Mouse (Mus musculus) midbrain, embryonic 10.5 days (tissue): Measurements from ENCODE around the gene Klf11. TPM values are rescaled to one million over a fixed set of nuclear protein-coding genes. Genes with fewer than 3 reads are reported as not detected.

Experiments
- DNase-seq: peaks from one replicate; pipeline ENCODE4 v3.0.0-alpha.2; 2017; ENCODE audit warnings: low spot score
- H3K27ac ChIP-seq: fragments of 300-500 bp; sonication (generic); replicated peaks from 2 replicates; pipeline ENCODE4 v1.5.1; 2016; ENCODE audit warnings: mild to moderate bottlenecking
- H3K27me3 ChIP-seq: fragments of 300-500 bp; sonication (generic); 2 replicates; pipeline ENCODE4 v1.6.1; 2016; ENCODE audit warnings: low read depth, mild to moderate bottlenecking; ENCODE audit not compliant: poor library complexity, severe bottlenecking
- H3K36me3 ChIP-seq: fragments of 300-500 bp; sonication (generic); 2 replicates; pipeline ENCODE4 v1.6.1; 2016; ENCODE audit warnings: mild to moderate bottlenecking, moderate library complexity
- H3K4me1 ChIP-seq: fragments of 300-500 bp; sonication (generic); 2 replicates; pipeline ENCODE4 v1.6.1; 2016
- H3K4me3 ChIP-seq: fragments of 300-500 bp; sonication (generic); 2 replicates; pipeline ENCODE4 v1.5.1; 2016; ENCODE audit warnings: mild to moderate bottlenecking, moderate library complexity
- H3K9me3 ChIP-seq: fragments of 300-500 bp; sonication (generic); replicated peaks from 2 replicates; pipeline ENCODE4 v1.6.1; 2016; ENCODE audit warnings: mild to moderate bottlenecking
- WGBS: fragments of 180-500 bp; shearing (Covaris S2); methylation state at CpG from one replicate; pipeline ENCODE4 v1.1.7; 2016; 5-methylcytosine and 5-hydroxymethylcytosine counted together
- polyA plus RNA-seq: library from polyadenylated mRNA; unstranded; fragments of >200 nt; fragmentation: Nextera tagmentation; extraction: Ambion mirVana; gene quantifications from 2 replicates; pipeline ENCODE4 v1.2.1, GENCODE M21; 2016

The Klf11 gene
- polyA plus RNA-seq, 1 experiment from 2014 or later: 13.6 TPM

DNA sequence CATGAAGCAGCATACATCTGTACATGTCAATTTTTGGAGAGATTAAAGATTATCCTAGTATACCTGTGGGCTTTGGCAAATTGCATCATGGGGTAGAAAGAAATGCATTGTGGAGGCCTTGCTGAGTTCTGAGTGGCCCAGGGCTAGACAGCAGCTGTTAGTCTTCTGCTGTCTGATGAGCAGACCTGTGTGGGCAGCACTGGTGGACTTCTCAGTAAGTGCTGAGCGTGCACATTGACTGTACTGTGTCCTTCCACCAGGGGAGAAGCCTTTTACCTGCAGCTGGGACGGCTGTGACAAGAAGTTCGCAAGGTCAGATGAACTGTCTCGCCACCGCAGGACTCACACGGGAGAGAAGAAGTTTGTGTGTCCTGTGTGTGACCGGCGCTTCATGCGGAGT, 8.8 kb downstream of the Klf11 start:
- H3K27me3 ChIP-seq: no peaks in the 10 kb centered on the region
- peaks cover 78% of the 10 kb centered on the region for H3K36me3 ChIP-seq
- DNase-seq: no peak
- H3K4me3 ChIP-seq: no peak overlapping the region
- WGBS: 95% methylated on average over 9 of the region's 9 CpGs
- no peaks in the 10 kb centered on the region for H3K9me3 ChIP-seq
- H3K27ac ChIP-seq: no peak overlapping the region
- H3K4me1 ChIP-seq: peaks cover 26% of the 10 kb centered on the region

GRCm38 (mm10) chr12:24661100-24661499, 10.0 kb downstream of the Klf11 start:
- peaks cover 66% of the 10 kb centered on the region for H3K36me3 ChIP-seq
- 88% methylated on average over 4 of the region's 4 CpGs for WGBS
- H3K4me1 ChIP-seq: peaks cover 16% of the 10 kb centered on the region
- H3K27me3 ChIP-seq: no peaks in the 10 kb centered on the region
- H3K27ac ChIP-seq: no peak overlapping the region
- DNase-seq: no peak
- no peak overlapping the region for H3K4me3 ChIP-seq
- H3K9me3 ChIP-seq: no peaks in the 10 kb centered on the region

DNA sequence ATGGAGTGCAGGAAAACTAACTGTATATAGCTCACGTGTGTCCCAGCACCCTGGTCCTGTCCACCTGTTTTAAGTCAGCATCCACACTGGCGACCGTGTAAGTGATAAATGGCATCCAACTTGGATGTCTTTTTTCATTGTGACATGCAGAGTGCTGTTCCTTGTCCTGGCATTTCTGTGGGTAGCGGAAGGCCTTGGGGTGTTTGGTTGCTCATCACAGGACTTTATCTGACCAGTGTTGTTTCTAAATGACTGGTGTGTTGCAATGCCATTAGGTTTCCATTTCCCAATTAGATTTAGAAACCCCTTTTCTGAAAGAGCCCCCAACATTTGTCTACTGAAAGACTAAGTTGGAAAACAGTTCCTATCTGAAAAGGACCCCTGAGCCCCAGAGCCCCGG, 11.1 kb downstream of the Klf11 start:
- H3K27me3 ChIP-seq: no peaks in the 10 kb centered on the region
- peaks cover 6% of the 10 kb centered on the region; the same call in 1 of the 2 replicates for H3K4me1 ChIP-seq
- H3K36me3 ChIP-seq: peaks cover 56% of the 10 kb centered on the region
- no peak overlapping the region for H3K27ac ChIP-seq
- 90% methylated on average over 5 of the region's 5 CpGs for WGBS
- no peak for DNase-seq
- no peak overlapping the region for H3K4me3 ChIP-seq
- H3K9me3 ChIP-seq: no peaks in the 10 kb centered on the region

DNA sequence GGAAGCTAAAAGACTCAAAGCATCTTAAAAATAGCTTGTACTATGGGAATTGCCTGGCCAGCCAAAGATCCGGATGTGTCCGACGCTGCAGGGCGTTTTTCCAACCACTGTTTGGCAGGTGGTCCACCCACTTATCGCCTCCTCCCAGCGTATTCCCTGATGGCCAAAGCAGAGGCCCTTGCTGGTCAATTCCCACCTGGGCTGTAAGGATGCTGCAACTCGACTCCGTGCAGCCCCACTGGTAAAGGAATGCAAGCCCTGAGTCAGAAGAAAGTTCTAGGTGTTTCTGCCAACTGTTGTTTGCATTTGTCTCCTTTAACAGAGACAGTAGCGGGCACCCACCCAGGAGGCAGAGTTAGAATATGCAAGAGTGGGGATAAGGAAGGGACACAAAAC, 29.0 kb downstream of the Klf11 start:
- 18% methylated on average over 9 of the region's 9 CpGs for WGBS
- H3K4me1 ChIP-seq: peaks cover 21% of the 10 kb centered on the region
- no peaks in the 10 kb centered on the region for H3K9me3 ChIP-seq
- peak overlapping the region; percentile 77; the same call in 1 of the 2 replicates for H3K27ac ChIP-seq
- H3K27me3 ChIP-seq: peaks cover 68% of the 10 kb centered on the region
- DNase-seq: no peak
- H3K4me3 ChIP-seq: peak overlapping the region; percentile 64
- H3K36me3 ChIP-seq: no peaks in the 10 kb centered on the region

GRCm38 (mm10) chr12:24680492-24681285, 29.6 kb downstream of the Klf11 start:
- DNase-seq: peak; percentile 65
- Histone ChIP-seq H3K27ac (peak overlapping the region; percentile 77), H3K36me3 (no peaks in the 10 kb centered on the region), H3K27me3 (peaks cover 72% of the 10 kb centered on the region), H3K4me1 (peaks cover 21% of the 10 kb centered on the region), H3K9me3 (no peaks in the 10 kb centered on the region), H3K4me3 (peak overlapping the region; percentile 64)
- WGBS: 2% methylated on average over 47 of the region's 61 CpGs

DNA sequence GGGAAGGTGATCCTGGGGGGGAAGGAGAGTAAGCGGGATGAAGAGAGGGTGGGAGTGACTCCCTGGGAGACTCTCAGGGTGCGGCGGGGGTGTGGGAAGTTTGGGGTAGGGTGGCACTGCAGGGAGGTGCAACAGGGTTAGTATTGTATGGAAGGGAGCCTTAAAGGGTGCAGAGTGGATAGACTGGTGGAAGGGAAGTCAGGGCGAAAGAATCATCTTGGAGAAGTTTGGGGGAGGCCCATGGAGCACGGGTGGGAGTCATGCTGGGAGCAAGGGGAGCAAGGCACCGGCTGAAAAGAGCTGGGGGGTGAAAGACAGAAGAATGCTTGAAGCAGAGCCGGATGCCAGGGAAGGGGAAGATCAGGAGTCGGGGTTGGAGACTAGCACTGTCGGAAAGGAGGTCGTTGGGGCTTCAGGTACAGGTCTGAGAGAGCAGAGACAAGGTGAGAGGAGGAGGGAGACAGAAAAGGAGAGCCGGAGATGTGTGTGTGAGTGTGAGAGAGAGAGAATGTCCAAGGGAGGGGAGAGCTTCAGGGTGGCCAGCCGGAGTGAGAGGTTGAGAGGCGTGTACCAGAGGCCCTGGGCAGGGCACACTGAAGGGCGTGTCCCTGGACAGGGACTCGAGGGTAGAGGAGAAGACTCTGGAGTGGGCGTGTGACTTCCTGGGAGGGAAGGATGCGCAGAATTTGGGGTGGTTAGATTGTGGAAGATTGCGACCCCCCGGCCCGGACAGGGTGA, 30.4 kb downstream of the Klf11 start, which contains the start of gene Cys1:
Cys1 (minus strand) TSS at position 528 of the 738 bp plus-strand sequence.
- peak within 1 kb of the TSS; percentile 64 for H3K4me3 ChIP-seq
- H3K4me1 ChIP-seq: peaks cover 21% of the 10 kb centered on the region
- H3K27ac ChIP-seq: peak within 1 kb of the TSS; percentile 77
- H3K9me3 ChIP-seq: no peaks in the 10 kb centered on the region
- DNase-seq: no peak
- H3K27me3 ChIP-seq: peaks cover 77% of the 10 kb centered on the region
- under 1% methylated on average over 20 of the region's 20 CpGs for WGBS
- H3K36me3 ChIP-seq: no peaks in the 10 kb centered on the region

DNA sequence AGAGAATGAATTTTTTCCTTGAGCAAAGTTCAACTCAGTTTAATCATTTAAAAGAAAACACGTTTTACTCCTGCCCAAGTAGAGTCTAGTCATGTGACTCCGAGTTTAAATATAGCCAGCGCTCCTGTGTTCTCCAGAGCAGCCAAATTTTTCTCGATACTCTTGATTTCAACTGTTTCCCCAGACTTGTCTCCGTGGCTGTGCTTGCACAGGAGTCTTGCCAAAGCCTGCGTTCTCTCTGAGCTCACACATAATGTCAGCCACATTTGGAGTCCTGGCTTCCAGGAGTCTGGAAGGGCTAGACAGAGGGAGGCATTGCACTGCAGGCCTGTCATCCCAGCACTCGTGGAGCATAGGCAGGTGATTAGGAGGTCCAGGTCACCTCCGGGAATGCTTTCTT, 31.5 kb downstream of the Klf11 start:
- peaks cover 77% of the 10 kb centered on the region for H3K27me3 ChIP-seq
- peaks cover 21% of the 10 kb centered on the region for H3K4me1 ChIP-seq
- no peak overlapping the region for H3K4me3 ChIP-seq
- 55% methylated on average over 8 of the region's 8 CpGs for WGBS
- no peak overlapping the region for H3K27ac ChIP-seq
- no peaks in the 10 kb centered on the region for H3K36me3 ChIP-seq
- H3K9me3 ChIP-seq: no peaks in the 10 kb centered on the region
- DNase-seq: no peak

DNA sequence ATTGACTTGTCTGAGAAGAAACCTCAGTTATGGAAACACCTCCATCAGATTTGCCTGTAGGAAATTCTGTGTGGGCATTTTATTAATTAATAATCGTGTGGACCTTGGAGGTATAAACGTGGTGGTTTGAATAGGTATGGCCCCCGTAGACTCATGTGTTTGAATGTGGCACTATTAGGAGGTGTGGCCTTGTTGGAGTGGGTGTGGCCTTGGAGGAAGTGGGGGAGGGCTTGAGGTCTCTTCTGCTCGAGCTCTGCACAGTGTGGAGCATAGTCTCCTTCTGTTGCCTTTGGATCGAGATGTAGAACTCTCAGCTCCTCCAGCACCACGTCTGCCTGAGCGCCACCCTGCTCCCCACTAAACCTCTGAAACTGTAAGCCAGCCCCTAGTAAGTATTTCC, 32.4 kb downstream of the Klf11 start:
- WGBS: 76% methylated on average over 7 of the region's 7 CpGs
- H3K4me3 ChIP-seq: no peak overlapping the region

DNA sequence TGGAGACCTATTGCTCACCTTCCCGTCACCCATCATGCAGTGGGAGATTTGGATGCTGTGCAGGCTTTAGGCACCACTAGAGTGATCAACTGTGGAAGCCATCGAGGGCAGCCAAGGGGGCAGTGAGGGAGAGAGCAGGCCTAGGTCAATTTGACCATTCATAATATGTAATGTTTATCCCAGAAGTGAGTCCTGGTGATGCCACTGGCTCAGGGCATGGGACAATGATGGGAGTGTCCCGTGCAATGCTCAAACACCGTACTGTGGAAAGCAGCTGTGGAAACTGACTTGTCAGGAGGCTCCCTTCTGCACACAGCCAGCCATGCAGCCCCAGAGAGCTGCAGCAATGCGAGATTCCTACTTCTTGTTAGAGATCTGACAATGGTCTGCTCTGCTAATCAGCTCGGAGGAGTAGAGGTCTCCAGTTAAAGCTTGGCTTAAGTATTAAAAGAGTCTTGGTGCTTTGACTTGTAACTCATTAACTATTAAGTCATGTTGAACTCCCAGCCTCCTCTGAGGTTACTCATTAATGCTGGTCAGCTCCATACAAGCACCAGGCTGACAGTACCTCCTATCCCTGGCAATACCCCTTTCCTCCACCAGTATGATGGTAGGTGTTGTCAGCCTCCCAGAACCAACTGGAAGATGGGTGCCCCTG, 35.1 kb downstream of the Klf11 start:
- no peak overlapping the region for H3K4me3 ChIP-seq
- 80% methylated on average over 6 of the region's 6 CpGs for WGBS
- peaks cover 48% of the 10 kb centered on the region for H3K27me3 ChIP-seq
- H3K27ac ChIP-seq: no peak overlapping the region
- H3K9me3 ChIP-seq: no peaks in the 10 kb centered on the region
- no peaks in the 10 kb centered on the region for H3K36me3 ChIP-seq
- peaks cover 16% of the 10 kb centered on the region for H3K4me1 ChIP-seq
- no peak for DNase-seq

More for the DNA sequence above, 32.4 kb downstream of the Klf11 start:
- H3K36me3 ChIP-seq: no peaks in the 10 kb centered on the region
- H3K9me3 ChIP-seq: no peaks in the 10 kb centered on the region
- H3K4me1 ChIP-seq: peaks cover 21% of the 10 kb centered on the region
- H3K27me3 ChIP-seq: peaks cover 75% of the 10 kb centered on the region
- DNase-seq: no peak
- no peak overlapping the region for H3K27ac ChIP-seq

DNA sequence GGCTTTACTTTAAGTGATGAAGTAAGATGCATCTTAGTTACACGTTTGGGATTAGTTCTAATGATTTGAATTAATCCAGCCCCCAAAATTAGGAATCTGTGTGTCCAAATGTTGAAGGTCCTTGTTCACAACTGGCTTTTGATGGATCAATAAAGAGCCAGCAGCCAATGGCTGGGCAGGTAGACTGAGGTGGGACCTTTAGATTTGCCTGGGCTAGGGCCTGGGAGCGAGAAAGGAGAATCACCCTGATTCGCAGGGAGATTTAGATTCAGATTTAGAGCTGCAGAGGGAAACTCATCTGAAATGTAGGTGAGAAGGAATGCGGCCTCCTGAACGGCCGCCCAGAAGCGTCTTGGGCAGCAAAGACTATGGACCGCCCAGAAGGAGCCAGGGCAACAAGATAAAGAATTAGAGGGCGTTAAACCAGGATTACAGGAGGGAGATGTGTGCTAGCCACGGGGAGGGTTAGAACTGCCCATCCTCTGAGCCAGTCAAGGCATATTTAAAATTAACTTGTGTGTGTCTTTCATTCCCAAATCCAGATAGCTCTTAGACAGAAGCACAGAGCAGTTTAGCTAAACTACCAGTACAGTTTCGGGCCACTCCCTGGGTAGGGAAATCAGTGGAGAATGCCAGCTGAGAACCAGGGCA, 35.7 kb downstream of the Klf11 start:
- WGBS: 77% methylated on average over 11 of the region's 11 CpGs
- no peak for DNase-seq
- Histone ChIP-seq H3K4me3 (no peak overlapping the region), H3K36me3 (no peaks in the 10 kb centered on the region), H3K27me3 (peaks cover 42% of the 10 kb centered on the region), H3K9me3 (no peaks in the 10 kb centered on the region), H3K4me1 (peaks cover 10% of the 10 kb centered on the region), H3K27ac (no peak overlapping the region)

DNA sequence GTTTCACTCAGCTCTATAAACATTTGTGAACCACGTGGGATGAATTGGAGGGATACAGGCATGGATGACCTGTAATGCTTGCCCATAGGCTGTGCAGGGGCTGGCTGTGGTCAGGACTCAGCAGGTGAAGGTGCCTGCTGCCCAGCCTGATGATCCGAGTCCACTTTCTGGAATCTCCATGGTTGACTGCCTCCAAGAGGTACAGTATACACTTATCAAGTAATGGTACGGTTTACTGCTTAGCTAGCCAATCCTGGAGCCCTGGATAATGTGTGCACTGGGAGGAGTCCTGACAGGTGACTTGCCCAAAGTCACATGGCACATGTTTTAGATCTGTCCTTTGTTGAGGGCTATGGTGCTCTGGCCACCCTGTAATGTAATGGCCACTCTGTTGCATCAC, 39.3 kb downstream of the Klf11 start:
- 88% methylated on average over 3 of the region's 3 CpGs for WGBS
- Histone ChIP-seq H3K9me3 (no peaks in the 10 kb centered on the region), H3K27me3 (0 out of 2 replicates have a peak, but pooled peaks cover 6% of the 10 kb centered on the region), H3K4me1 (peaks cover 7% of the 10 kb centered on the region), H3K36me3 (no peaks in the 10 kb centered on the region), H3K27ac (no peak overlapping the region), H3K4me3 (no peak overlapping the region)
- DNase-seq: no peak
